Mouse (Mus musculus) cerebellum, postnatal 4 days (tissue): ENCODE data around the gene Psmd1.
A peak's percentile ranks its signal among the peaks of the same experiment; 100 is the strongest.
"Not testable (repeated sequence)": the region's sequence is repeated elsewhere in the genome, so short reads cannot be mapped to it uniquely, and the experiment has no call there.

ENCODE experiments used
- DNase-seq, 2 experiments: peaks; one replicate each; pipeline ENCODE4 v3.0.0; 2022; ENCODE audit warnings: low spot score in 2 of 2, mixed read lengths in 1 of 2

Gene Psmd1

DNA sequence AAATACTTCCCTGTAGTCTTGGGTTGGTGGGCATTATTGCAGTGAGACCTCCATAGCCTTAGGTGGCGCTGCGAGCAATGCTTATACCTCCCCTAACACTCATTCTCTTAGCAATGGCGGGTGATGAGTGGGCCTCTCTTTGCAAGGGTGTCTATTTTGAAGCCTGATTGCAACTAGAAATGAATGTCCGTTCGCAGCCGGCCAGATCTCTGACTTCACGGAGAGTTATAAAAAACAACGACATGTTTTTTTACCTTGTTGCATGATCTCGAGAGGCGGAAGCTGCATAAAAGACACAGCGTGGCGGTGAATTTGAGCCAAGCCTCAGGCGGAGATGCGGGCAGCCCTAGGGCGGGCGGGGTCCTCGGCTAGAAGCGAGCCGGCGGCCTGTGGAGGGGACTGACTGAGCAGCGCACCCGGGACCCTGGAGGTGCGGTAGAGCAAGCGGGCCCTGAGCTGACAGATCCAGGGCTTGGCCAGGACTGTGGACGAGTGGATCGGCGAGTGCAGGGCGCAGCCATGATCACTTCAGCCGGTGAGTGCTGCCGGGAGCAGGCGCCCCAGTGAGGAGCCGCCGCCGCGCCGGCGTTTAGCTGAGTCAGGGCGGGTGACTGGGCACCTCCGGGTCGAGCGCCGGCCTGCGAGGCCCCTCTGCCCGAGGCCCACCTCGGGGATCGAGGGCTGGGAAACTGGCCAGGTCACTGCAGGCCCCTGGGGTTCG, at the start of gene Psmd1:
Gene Psmd1, plus strand, starts transcription at position 117 of the 721 bp plus-strand sequence.
- DNase-seq: peak; percentile 60 to 82

GRCm38 (mm10) chr1:86015758-86016157, 48.4 kb upstream of the Psmd1 start:
- not testable (repeated sequence) for DNase-seq

DNA sequence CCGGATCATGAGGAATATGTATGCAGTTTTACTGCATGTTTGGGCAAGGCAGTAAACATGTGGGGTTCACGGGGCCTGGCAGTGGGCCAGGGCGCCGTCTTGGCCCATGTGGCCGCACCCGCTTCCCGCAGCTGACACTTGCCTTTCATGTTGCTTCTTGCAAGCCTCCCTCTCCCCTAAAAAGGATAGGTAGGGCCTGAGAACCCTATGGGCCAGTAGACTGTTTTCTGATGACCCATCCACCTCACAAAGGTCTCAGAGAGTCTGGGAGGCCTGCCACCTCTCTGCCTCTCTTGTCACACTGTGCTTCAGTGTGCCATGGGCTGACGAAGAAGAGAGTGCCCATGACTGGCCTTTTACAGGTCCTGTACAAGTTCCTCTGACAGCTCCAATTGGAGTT, 47.7 kb upstream of the Psmd1 start, which contains the start of gene Spata3:
Gene Spata3, plus strand, starts transcription at position 301 of the 400 bp plus-strand sequence.
- DNase-seq: no peak

DNA sequence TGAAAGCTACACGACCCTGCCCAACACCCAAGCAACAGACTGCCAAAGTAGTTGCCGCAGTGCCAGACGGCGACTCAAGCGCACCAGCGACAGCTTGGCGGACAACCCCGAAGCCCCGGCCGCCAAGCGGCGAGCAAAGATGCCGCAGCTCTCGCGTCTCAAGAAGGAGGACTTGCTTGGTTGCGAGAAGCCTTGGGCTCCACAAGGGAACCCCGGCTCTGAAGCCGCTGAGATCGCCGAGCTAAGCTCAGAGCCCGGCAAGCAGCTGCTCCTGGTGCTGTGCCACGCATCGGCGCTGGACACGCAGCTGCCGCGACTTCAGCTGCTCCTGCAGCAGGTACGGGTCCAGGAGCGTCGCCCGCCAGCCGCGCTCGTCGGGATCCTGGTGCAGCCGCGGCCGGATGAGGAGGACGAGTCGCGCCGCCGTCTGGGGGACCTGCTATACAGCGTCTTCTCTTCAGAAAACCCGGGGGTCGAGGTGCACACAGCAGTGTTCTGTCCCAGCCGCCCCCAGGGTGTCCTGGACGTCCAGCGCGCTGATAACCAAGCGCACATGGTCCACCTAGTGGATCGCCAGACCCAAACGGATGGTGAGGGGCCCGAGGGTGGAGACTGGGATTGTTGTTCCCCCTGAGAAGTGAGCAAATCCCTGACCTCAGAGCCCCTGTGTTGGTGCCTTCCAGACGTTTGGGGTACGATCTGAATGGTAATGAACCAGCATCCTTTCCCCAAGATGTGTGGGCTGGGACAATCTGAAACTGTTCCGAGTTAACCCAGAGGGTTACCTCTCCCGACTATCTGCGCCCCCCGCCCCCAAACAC, 45.7 kb upstream of the Psmd1 start:
- peak; percentile 62 to 83 for DNase-seq

DNA sequence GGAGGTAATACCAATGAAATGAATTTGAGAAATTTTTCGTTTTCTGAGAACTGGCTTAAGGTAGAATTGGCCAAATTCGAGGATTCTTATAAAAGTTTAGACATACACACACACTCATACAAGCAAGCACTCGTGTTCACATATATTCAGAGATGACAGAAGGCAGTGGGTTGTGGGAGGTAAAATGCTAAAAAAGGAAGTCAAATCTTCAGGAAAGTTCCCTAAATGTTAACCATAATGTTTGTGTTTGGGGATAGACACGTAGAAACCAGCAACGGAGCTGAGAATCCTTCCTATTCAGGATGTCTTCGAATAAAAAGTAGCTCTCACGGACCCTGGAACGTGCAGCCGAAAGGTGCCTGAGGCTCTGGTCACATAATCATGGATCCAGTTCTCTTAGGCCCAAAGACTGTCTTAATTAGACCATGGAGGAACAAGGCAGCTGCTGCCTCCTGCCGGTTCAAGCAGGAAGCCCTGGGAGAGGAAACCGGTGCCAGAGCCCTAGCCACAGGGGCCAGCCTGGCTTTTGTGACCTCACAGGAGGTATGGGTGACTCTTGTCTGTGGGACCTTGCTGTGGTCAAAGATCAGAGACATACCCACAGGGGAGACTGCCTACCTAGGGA, 42.7 kb upstream of the Psmd1 start:
- DNase-seq: no peak

DNA sequence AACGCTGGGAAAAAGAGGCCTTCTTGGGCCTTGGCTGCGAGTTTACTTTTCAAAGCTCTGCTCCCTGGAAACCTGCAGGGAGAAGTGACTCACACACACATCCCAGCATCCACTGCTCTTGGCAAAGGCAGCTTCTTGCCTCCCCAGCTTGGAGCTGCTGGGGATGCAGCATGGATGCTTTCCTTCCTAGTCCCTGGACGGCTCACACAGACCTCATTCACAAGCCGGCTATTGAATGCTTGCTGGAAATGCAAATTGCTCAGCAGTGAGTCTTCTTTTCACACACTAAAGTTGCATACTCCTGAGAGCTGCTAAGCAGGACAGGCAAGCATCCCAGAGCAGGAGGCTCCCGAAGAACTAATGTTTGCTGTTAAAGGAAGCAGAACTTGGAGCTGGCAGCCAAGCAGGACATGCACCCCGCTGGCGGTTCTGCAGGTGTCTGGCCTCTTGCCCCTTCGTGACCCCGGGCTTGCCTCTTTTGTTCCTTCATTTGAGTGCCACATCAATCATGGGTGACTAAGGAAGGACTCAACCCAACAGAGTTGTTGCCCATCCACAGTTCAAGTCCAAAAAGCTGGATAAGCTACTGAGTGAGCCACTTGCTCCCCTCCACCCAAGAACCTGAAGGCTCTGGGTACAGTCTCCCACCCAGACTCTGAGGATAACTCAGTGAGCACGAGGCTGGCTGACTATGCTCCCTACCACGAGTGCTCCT, 31.8 kb upstream of the Psmd1 start:
- peak in 1 of 2 experiments; percentile 29 for DNase-seq

GRCm38 (mm10) chr1:86038191-86038951, 25.8 kb upstream of the Psmd1 start:
- peak in 1 of 2 experiments; percentile 11 for DNase-seq

DNA sequence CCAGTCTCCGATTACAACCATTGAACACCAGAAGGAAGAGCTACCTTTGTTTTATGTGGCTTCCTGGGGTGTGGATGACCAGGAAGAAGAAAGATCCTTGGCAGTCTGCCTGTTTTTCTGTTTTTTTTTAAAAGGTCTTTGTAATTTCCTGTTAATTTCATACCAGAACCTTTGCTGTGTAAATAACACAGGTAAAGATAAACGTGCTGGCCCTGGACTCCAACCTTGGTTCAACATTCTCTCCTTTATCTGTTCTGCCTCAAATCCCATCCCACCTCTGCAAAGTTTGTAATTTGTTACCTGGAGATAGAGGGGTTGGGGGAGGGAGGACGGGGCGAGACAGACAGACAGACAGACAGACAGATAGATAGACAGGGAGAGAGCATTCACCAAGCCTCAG, 24.1 kb upstream of the Psmd1 start:
- no peak for DNase-seq

DNA sequence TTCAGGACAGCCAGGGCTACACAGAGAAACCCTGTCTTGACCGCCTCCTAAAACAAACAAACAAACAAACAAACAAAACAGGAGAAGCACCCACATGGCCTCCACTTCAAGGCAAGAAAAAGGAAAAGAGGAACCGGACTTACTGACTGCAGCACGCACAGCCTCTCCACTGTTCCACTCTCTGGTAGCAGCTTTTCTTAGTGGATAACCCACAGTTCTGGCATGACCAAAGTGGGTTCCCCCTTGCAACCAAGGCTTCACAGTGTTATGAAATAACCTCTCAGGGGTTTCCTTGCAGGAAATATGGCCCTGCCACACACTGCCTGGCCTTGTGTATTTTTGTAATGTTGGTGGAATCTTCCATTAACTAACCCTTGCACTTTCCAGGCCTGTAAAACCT, 23.4 kb upstream of the Psmd1 start:
- no peak for DNase-seq

GRCm38 (mm10) chr1:86045056-86045455, 19.1 kb upstream of the Psmd1 start:
- DNase-seq: no peak

DNA sequence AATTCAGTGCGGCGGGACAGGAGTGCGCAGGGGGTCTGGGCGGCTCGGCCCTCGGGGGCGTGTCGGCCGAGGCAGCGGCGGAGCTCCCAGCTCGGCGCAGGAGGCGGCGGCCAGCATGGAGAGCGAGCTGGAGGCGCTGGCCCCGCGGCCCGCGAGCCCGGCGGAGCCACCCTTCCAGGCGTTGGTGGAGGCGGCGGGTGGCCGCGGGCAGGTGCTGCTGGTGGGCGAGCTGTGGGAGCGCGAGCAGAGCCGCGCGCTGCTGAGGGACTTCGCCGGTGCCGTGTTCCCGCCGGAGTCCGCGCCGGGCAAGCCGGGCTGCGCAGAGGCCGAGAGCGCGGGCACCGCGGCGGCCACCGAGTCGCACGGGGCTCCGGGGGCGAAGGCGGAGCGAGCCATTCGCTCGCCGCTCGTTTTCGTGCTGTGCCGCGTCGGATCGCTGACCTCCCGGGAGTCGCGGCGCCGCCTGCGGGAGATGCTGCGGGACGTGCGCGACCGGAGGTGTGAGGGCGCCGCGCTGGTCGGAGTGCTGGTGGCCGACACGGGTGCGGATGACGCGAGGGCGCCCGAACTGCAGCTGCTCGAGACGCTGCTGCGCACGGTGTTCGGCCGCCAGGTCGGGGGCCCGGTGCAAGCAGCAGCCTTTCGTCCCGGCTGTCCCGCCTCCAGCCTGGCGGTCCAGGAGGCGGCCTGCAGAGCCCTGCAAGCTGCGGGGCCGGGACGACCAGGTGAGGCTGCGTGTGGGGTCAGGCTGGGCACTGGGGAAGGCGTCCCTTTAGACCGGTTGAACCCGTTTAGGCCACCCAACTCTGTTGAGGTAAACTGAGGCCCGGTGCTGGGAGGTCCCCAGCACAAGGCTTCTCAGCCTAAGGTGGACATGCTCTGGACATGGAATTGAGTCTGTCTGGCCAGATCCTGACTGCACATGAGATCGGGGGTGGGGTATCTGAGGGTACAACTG, 18.1 kb upstream of the Psmd1 start, which contains the start of gene 2810459M11Rik:
Gene 2810459M11Rik, plus strand, starts transcription at position 16 of the 958 bp plus-strand sequence.
- DNase-seq: peak in 1 of 2 experiments; percentile 30

GRCm38 (mm10) chr1:86046833-86047563, 17.2 kb upstream of the Psmd1 start:
- DNase-seq: no peak

DNA sequence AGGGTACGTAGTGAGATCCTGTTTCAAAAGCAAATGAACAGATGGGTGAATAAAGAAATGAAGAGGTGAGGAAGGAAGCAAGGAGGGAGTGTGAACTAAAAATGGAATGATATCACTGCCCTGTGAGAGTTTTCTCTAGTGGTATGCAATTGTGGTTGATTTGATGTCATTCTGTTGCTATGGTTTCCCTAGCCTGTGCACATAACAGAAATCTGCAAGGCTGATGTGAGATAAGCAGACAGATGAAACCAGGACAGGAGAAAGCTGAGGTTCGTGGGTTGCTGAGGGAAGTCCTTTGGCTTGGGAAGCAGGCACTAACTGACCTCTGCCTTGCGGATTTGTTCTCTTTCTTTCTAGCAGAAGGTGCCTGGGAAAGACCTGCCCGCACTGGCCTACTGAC, 16.0 kb upstream of the Psmd1 start:
- no peak for DNase-seq

DNA sequence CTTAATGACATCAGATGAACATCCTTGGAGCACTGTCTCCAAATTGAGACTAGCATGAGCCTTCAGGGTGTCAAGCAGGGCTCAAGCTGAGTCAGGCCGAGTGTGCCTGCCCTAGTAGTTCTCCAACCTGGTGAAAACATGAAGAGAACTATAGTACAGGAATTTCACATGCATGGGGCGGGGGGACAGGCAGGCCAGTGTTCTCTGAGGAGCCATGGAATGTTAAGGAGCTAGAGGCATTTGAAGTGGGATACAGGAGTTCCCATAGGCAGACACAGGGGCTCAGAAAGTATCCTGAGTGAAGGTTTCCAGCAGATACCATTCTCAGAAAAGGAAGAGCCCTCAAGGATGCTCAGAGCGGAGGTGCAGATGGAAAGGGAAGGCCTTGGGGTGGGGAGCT, 15.4 kb upstream of the Psmd1 start:
- DNase-seq: no peak

- DNase-seq: peak; percentile 75 to 94
Measured at GRCm38 (mm10) chr1:86053198-86053921, 10.8 kb upstream of the Psmd1 start.

GRCm38 (mm10) chr1:86054943-86055342, 9.2 kb upstream of the Psmd1 start:
- DNase-seq: no peak

DNA sequence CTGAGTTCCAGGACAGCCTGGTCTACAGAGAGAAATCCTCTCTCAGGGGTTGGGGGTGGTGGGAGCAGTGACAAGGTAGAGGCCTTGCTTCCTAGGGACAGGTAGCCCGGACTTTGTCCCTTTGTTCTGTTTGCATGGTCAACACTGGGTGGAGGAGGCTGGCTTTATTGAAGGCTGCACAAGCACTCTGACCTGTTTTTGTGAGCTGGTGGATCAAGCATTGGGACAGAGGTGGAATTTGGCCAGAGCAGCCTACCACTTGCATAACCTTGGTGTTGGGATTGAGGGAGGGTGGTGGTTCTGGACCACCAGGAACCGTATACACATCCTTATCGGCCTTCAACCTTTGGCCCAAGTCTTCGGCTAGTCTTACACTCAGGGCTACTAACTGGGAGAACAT, 7.9 kb upstream of the Psmd1 start:
- DNase-seq: no peak
